Mouse (Mus musculus): ENCODE results near the gene Gpn2. TPM values are rescaled to one million over a fixed set of nuclear protein-coding genes. Genes with fewer than 3 reads are reported as not detected.
A peak's percentile ranks its signal among the peaks of the same experiment; 100 is the strongest.

Gpn2 gene
- polyA plus RNA-seq, 1 experiment: 32.2 TPM

DNA sequence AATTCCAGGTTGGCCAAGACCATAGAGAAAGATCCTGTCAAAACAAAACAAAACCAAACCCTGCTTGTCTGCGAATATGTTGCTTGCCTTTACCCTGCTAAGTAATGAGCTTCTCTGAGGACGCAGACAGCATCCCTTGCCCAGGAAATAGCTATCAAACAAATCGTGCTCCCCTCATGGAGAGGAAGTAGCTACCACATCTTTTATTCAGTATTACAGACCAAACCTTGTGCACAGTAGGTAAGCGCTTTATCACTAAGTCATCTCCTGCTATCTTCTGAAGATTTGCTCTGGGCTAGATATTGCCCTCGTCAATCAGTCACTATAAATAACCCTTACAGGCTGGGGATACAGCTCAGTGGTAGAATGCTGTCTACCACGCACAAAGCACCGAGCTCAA, 45.0 kb downstream of the Gpn2 start:
- TF ChIP-seq E2F4 (IDR thresholded peaks at IDR 0.05; ENCODE audit: insufficient read depth) (no peak), TCF12 (IDR thresholded peaks at IDR 0.05; ENCODE audit: insufficient read depth, poor library complexity, severe bottlenecking) (no peak), POLR2AphosphoS2 (IDR thresholded peaks at IDR 0.05; ENCODE audit: insufficient read length, low read depth) (no peak), CEBPB (IDR thresholded peaks at IDR 0.05; ENCODE audit: insufficient read depth, poor library complexity, severe bottlenecking) (no peak), REST (IDR thresholded peaks at IDR 0.05; ENCODE audit: insufficient read depth, insufficient read length) (no peak), MAX (IDR thresholded peaks at IDR 0.05; ENCODE audit: low read depth) (no peak), TCF3 (IDR thresholded peaks at IDR 0.05; ENCODE audit: insufficient read length, low read depth) (no peak), MYOG (IDR thresholded peaks at IDR 0.05; ENCODE audit: control insufficient read depth in 1 of 3, insufficient read depth in 1 of 3, insufficient read length in 2 of 3, low read depth in 2 of 3) (no peak)
- H3K27me3 ChIP-seq (ENCODE audit: control insufficient read depth, insufficient read depth, insufficient read length): no peaks in the 10 kb centered on the region
- H3K4me2 ChIP-seq (ENCODE audit: low read depth): no peak overlapping the region
- H3ac ChIP-seq (ENCODE audit: control insufficient read depth, insufficient read length): no peak overlapping the region
- no peak overlapping the region for H3K4me3 ChIP-seq
- no peaks in the 10 kb centered on the region for H3K36me3 ChIP-seq (ENCODE audit: control insufficient read depth, insufficient read depth)
- H3K79me2 ChIP-seq (ENCODE audit: control insufficient read depth, insufficient read depth): peaks cover 33% of the 10 kb centered on the region

- H3K4me3 ChIP-seq: no peak overlapping the region
- TF ChIP-seq POLR2AphosphoS2 (IDR thresholded peaks at IDR 0.05; ENCODE audit: insufficient read length, low read depth) (no peak), MYOD1 (IDR thresholded peaks at IDR 0.05; ENCODE audit: control insufficient read depth in 1 of 3, insufficient read length in 2 of 3, low read depth in 2 of 3) (no peak)
- no peak overlapping the region for H3K4me2 ChIP-seq (ENCODE audit: low read depth)
- H3K27me3 ChIP-seq (ENCODE audit: control insufficient read depth, insufficient read depth, insufficient read length): no peaks in the 10 kb centered on the region
- peaks cover 33% of the 10 kb centered on the region for H3K79me2 ChIP-seq (ENCODE audit: control insufficient read depth, insufficient read depth)
- H3K36me3 ChIP-seq (ENCODE audit: control insufficient read depth, insufficient read depth): no peaks in the 10 kb centered on the region
- H3ac ChIP-seq (ENCODE audit: control insufficient read depth, insufficient read length): no peak overlapping the region
Measured at GRCm38 (mm10) chr4:133630326-133630920, 46.3 kb downstream of the Gpn2 start.

DNA sequence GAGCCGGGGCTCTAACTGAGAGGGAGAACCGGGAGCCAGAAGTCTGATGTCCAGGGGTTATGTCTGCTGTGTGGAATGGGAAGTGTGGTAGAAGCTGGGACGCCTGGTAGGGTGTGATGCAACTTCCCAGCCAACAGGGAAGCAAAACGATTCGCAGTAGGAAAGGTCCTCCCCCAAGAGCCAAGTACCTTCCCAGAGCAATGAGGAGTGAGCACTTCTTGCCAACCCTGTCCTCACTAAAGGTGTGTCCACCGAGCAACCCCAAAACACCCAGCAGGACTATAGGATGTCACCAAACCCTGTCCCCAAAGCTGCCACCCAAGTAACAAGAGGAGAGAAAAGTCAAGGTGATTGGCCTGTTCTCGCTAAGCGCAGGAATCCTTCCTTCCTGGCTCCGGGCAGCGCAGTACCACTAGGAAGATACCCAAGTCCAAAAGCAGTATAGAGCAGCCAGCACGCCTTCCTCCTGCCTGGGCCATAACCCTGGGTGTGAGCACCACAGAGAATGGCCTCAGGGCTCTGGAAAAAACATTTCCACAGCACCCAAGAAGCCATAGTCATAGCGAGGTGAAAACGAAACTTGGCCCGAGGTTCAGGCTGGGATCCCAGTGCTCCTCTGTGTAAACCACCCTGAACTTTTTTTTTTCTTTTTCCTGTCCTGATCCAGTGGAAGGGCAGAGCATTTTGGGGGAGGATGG, 47.1 kb downstream of the Gpn2 start:
- peaks cover 33% of the 10 kb centered on the region for H3K79me2 ChIP-seq (ENCODE audit: control insufficient read depth, insufficient read depth)
- no peaks in the 10 kb centered on the region for H3K27me3 ChIP-seq (ENCODE audit: control insufficient read depth, insufficient read depth, insufficient read length)
- H3ac ChIP-seq (ENCODE audit: control insufficient read depth, insufficient read length): no peak overlapping the region
- peak overlapping the region; percentile 91 for H3K4me2 ChIP-seq (ENCODE audit: low read depth)
- H3K4me3 ChIP-seq: peak overlapping the region; percentile 46
- no peaks in the 10 kb centered on the region for H3K36me3 ChIP-seq (ENCODE audit: control insufficient read depth, insufficient read depth)
- TF ChIP-seq E2F4 (IDR thresholded peaks at IDR 0.05; ENCODE audit: insufficient read depth): no peak
- no peak for TF ChIP-seq REST (IDR thresholded peaks at IDR 0.05; ENCODE audit: insufficient read depth, insufficient read length)
- no peak for TF ChIP-seq POLR2AphosphoS2 (IDR thresholded peaks at IDR 0.05; ENCODE audit: insufficient read length, low read depth)
- TF ChIP-seq MYOD1 (IDR thresholded peaks at IDR 0.05; ENCODE audit: control insufficient read depth in 1 of 3, insufficient read length in 2 of 3, low read depth in 2 of 3): no peak
- no peak for TF ChIP-seq MYOG (IDR thresholded peaks at IDR 0.05; ENCODE audit: control insufficient read depth in 1 of 3, insufficient read depth in 1 of 3, insufficient read length in 2 of 3, low read depth in 2 of 3)
- TF ChIP-seq POLR2A (IDR thresholded peaks at IDR 0.05; ENCODE audit: insufficient read length, low read depth): no peak
- TF ChIP-seq CEBPB (IDR thresholded peaks at IDR 0.05; ENCODE audit: insufficient read depth, poor library complexity, severe bottlenecking): no peak
- TF ChIP-seq USF1 (IDR thresholded peaks at IDR 0.05; ENCODE audit: low read depth): no peak
- no peak for TF ChIP-seq TCF12 (IDR thresholded peaks at IDR 0.05; ENCODE audit: insufficient read depth, poor library complexity, severe bottlenecking)
- no peak for TF ChIP-seq MAX (IDR thresholded peaks at IDR 0.05; ENCODE audit: low read depth)
- TF ChIP-seq TCF3 (IDR thresholded peaks at IDR 0.05; ENCODE audit: insufficient read length, low read depth): no peak
- no peak for TF ChIP-seq SRF (IDR thresholded peaks at IDR 0.05; ENCODE audit: control insufficient read depth, insufficient read length, low read depth)

DNA sequence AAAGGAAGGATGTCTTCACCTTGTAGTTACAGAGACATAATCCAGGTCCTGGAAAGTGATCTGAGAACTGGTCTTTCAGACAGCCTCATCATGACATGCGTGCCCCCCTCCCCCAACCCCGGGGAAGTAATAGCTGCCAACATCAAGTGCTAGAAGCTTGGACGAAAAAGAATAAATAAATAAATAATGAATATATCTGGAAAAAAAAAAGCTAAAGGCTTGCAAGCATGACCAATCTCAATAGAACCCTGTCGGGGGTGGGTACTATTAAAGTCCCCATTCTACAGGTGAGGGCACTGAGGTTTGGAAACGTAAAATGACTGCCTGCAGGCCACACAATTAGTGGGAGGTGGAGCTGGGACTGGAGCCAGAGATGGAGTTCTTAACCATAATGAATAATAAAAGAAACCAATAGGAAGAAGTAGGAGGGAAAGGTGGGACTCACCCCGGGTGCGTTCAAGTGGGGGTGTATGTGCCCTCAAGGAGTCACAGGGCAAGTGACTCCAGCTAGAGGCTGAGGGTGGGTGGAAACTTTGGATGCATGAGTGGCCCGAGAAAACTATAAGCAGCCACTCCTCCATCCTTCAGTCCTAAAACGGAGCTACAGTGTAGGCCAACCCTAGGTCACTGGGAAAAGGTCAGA, 47.7 kb downstream of the Gpn2 start:
- TF ChIP-seq E2F4 (IDR thresholded peaks at IDR 0.05; ENCODE audit: insufficient read depth) (no peak), REST (IDR thresholded peaks at IDR 0.05; ENCODE audit: insufficient read depth, insufficient read length) (no peak), CEBPB (IDR thresholded peaks at IDR 0.05; ENCODE audit: insufficient read depth, poor library complexity, severe bottlenecking) (no peak), MAX (IDR thresholded peaks at IDR 0.05; ENCODE audit: low read depth) (no peak), MYOD1 (IDR thresholded peaks at IDR 0.05; ENCODE audit: control insufficient read depth in 1 of 3, insufficient read length in 2 of 3, low read depth in 2 of 3) (no peak), POLR2A (IDR thresholded peaks at IDR 0.05; ENCODE audit: insufficient read length, low read depth) (no peak), POLR2AphosphoS2 (IDR thresholded peaks at IDR 0.05; ENCODE audit: insufficient read length, low read depth) (no peak), USF1 (IDR thresholded peaks at IDR 0.05; ENCODE audit: low read depth) (no peak), TCF12 (IDR thresholded peaks at IDR 0.05; ENCODE audit: insufficient read depth, poor library complexity, severe bottlenecking) (no peak), TCF3 (IDR thresholded peaks at IDR 0.05; ENCODE audit: insufficient read length, low read depth) (no peak), MYOG (IDR thresholded peaks at IDR 0.05; ENCODE audit: control insufficient read depth in 1 of 3, insufficient read depth in 1 of 3, insufficient read length in 2 of 3, low read depth in 2 of 3) (no peak), SRF (IDR thresholded peaks at IDR 0.05; ENCODE audit: control insufficient read depth, insufficient read length, low read depth) (no peak)
- H3K79me2 ChIP-seq (ENCODE audit: control insufficient read depth, insufficient read depth): peaks cover 33% of the 10 kb centered on the region
- H3K27me3 ChIP-seq (ENCODE audit: control insufficient read depth, insufficient read depth, insufficient read length): no peaks in the 10 kb centered on the region
- H3K4me3 ChIP-seq: peak overlapping the region; percentile 46
- H3K36me3 ChIP-seq (ENCODE audit: control insufficient read depth, insufficient read depth): no peaks in the 10 kb centered on the region
- peak overlapping the region; percentile 91 for H3K4me2 ChIP-seq (ENCODE audit: low read depth)
- no peak overlapping the region for H3ac ChIP-seq (ENCODE audit: control insufficient read depth, insufficient read length)
